Mouse (Mus musculus) adrenal gland, postnatal 36 days (tissue): ENCODE measurements at regions not wholly inside any gene's neighbourhood (a gene's known extent, or its start where the extent isn't known, plus 50 kb on each side); places are given as distances from the start of the nearest gene placed in this dataset.

ENCODE experiments used
- DNase-seq, 2 experiments: peaks; one replicate each; pipeline ENCODE4 v3.0.0; 2021; ENCODE audit warnings: mixed read lengths in 1 of 2

- DNase-seq, result no peak
Measured at GRCm38 (mm10) chr9:31582947-31583346, 118.7 kb upstream of the Tmem45b start.

GRCm38 (mm10) chr9:31578506-31579173 lies 114.4 kb upstream of the Tmem45b start:
- DNase-seq, result no peak

DNA sequence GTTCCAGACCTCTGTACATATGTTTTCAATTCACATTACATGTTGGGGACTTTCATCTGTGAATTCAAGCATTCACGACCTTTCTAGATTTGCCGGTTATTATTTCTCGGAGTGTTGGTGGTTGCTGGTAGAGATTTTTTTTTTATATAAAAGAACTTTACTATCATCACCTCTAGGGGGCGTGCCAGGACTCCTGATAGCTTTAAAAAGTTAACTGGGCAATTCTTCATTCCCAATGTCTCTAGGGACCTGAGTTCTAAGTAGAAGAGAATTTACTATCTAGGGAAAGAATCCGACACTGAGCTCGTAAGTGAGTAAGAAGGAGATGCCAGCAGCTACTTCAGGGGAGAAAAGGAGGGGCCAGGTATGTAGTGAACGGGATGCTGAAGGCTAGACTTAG lies 112.8 kb upstream of the Tmem45b start:
- peak; percentile 45 to 65 for DNase-seq

DNA sequence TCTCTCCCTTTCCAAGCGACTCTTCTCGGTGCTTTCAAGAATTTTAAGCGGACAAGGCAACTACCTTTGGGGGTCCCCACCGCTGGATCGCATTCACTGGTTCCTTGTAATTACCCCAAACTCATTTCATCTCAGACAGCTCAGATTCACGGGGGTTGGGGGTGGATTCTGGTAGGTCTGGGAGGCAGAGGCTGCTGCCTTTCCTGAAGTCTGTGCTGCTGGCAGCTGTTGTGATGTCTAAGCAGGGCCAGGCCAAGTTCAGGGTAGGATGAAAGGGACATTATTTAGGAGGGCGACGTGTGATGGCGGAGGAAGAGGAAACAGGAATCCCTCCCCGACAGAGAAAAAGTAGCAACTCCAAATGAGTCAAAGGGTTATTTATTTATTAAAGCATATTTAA lies 102.8 kb upstream of the Tmem45b start:
- DNase-seq, result no peak

DNA sequence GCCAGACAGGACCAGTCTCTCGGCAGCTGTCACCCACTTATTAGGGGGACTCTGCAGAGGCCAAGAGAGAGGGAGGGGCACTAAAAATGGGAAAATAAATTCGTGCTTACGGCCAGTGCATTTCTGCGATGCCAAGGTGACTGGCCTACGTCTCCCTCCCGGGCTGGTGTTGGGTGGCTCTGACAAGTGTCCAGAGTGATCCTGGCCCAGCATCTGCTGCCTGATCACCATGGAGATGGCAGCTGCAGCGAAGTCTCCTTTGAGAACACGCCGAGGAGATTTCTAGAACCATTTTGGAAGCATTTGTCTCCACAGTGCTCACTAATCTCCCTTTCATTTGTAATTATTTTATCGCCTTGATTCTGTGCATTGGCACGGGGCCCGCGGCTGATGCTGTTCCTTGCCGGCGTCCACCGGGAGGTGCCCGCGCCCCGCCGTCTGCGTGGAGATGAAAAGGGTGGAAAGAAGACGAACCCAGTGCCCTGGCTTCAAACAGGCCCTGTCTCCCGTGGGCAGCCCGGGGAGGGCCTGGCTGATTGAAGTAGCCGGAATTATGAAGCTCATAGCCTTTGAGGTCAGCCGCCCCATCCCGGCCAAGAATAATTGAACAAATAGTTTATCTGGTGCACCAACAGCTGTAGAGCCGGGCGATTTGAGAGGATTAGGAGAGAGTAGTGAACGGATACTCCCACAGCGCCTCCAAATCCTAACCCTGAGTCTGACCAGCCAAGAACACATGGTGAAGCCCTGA lies 102.2 kb upstream of the Tmem45b start:
- DNase-seq, result no peak

- DNase-seq, result peak; percentile 11 to 68
Measured at GRCm38 (mm10) chr9:31564996-31565773, 100.9 kb upstream of the Tmem45b start.

- DNase-seq, result no peak
Measured at GRCm38 (mm10) chr9:31563541-31563940, 99.3 kb upstream of the Tmem45b start.

- no peak for DNase-seq
Measured at GRCm38 (mm10) chr9:31560226-31560556, 95.9 kb upstream of the Tmem45b start.

DNA sequence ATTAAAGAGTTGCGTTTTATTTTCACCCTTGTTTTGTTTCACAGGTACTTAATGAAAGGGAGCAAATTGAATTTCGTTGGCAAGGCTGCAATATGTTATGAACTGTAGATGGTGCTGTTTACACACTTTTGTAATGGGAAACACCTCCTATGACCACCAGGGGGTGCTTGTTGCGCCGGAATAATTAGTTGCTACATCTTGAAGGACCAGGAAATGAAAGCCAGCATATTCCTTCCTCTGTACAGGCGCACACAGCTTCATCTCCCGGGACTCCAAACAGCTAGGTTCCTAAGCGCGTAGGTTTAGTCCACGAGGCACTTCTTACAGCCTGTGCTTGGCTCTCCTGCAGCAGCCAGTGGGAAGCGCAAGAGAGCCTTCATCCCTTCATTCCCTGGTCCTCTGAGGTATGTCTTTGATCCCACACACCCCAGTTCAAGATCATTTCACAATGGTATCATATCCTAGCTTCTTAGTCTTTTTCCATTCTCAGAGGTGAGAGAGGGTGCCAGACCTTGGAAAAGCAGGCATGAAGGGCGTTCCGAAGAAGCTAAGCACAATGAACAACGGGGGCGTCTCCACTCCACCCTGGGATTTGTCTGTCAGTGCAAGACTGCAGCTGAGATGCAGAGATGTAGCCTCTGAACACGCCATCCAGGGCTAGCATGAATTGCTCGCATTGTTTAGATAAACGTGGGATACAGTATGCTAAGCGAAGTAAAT lies 95.4 kb upstream of the Tmem45b start:
- peak; percentile 56 to 76 for DNase-seq

- no peak for DNase-seq
Measured at GRCm38 (mm10) chr9:31543691-31544052, 79.4 kb upstream of the Tmem45b start.

DNA sequence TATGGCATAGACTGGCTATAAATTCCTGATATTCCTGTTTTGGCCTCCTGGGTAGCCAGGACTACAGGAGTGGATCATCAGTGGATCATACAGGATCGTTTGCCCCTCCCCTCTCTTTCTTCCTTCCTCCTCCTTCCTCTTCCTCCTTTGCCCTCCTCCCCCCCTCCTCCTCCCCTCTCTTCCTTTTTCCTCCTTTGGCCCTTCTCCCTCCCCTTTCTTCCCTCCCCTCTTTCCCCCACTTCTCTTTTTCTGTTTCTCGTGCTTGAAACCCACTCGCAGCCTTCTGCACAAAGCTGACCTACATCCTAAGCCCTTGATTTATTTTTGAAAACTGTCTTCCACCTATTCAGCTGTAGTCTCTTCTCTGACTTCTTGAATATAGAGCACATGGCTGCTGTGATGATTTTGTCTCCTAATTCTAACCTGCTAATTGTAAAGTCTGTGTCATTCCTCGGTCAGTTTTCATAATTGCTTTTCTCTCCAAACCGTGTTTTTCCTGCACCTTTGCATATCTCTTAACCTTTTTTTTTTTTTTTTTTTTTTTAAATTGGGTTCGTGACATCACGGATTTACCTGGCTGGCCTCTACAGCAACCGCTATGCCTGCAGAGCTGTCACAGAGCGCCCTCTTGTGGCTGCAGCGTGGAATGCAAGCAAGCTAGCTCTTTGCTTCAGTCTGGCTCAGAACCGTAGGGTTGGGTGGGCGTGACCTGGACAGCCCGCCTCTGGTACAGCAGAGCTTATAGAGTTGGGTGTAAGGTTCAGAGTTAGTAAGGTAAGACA lies 78.8 kb upstream of the Tmem45b start:
- peak; percentile 85 to 88 for DNase-seq

DNA sequence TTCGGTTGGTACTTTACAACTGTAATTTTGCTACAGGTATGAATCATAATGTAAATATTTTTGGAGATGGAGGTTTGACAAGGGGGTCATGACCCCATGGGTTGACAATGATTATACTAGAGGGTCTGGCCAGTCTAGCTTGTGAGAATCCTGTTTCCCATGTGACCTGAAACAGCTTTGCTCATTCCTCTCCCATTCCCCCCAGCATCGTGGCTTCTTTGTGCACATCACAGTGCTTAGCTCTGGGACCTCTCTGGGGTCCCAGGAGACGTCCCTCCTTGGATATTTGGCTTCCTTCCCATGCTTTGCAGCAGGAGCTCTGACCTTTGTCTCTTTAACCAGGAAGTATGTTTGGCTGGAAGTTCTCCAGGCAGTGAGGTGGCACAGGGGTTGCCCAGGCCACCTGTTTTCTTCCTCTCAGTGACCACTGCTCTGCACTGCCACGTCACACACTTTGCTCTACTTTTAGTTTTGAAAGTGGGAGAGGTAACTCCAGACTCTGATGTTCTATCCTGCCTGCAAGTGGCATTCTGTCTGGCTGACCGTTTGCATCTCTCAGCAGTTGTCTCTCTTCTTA lies 77.4 kb upstream of the Tmem45b start:
- peak in 1 of 2 experiments; percentile 8 for DNase-seq

DNA sequence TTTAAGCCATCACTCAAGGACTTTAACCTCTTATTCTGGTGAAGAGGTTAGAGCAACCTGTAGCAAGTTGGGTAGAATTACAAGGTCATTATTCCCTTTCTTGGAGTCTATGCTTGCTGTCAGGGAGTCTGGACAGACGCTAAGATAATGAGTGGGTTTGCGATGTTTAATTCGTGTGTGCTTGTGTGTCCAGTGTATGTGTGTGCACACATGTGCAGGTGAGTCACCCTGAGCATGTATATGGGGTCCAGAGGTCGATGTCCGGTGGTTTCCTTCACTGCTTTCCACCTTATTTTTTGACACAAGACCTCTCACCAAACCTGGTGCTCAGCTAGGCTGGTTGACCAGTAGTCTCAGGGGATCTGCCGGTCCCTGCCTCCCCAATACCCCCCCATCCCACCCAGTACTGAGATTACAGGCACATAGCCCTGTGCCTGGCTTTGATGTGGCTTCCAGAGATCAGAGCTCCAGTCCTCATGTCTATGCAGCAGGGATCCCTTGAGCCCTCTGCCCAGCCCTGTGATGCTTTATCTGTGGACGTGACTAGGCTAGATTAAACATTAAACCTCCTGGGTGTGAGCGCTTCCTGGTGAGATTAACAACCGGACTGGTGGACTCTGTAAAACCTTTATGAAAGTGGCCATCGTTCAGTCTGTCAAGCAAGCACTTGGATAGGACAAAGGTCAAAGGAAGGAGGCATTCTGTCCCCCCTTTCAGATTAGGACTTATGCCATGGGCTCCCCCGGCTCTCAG lies 74.4 kb upstream of the Tmem45b start:
- DNase-seq, result no peak

DNA sequence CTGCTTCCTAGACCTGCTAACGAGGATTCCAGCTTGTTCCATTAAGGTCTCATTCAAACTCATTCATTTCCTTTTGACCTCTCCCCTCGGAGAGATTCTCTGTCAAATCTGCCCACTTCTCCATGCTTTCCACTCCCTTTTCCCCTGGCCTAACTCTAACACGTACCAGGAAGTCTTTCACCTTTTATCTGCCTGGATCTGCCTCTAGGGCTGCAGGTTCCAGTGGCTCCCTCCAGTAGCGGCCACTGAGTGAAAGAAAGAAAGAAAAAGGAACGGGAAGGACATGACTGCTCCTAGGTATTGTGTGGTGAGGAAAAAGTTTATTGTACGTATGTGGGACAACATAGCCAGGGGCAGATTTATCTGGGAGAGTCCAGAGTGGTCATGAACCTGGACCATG lies 64.8 kb upstream of the Tmem45b start:
- DNase-seq, result no peak

DNA sequence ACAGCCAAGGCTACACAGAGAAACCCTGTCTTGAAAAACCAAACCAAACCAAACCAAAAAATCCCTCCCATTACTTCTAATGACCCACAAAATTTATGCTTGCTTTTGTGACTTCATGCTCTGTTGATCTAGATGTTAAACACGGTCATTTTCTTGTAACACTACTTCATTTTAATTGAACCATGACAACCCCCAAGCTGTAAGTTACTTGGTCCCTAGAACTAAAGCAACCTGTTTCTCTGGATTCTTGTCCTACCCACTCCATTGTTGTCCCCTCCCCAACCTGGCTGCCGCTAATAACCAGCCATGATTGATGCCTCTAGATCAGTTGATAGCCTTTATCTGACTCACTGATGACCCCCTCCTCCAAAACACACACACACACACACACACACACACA lies 63.0 kb upstream of the Tmem45b start:
- DNase-seq, result no peak
